Mouse (Mus musculus): ENCODE results near the gene Adcy9. TPM values are rescaled to one million over a fixed set of nuclear protein-coding genes. Genes with fewer than 3 reads are reported as not detected.

Gene Adcy9
- 10 to 100 TPM in 1 of 2 experiments, 1 to 10 TPM in 1; 8.5 to 10.8 TPM for total RNA-seq (2023)

DNA sequence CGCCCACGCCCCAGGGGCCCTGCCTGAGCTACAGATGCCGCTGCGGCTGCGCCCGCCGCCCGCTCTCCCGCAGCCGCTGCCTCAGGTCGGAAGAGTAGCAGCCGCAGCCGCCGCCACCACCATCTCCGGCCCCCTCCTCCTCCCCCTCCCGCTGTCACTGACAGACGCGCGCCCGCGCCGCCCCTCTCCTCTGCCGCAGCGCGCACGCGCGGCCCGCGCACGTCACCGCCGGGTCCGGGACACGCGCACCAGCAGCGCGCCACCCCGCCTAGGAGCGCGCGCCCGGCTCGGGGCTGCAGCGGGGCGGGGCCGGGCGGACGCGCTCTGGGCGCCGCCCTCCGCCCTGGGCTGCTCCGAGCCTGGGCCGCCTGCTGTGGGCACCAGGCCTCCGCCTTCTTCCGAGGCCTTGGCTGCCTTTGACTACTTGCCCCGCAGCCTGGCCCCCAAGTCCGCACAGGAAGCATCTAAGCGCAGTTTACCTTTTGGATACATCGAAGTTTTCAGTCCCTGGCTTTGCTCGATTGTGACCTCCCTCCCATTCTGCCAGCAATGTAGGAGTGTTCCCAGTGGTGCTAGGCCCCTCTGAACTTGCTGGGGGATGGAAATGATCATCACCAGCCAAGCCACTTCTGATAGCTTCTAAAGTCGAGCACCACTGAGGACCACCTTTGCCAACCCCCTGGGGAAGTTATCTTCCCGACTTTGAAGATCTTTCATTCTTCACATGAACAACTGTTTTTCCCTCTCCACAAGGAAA lies at the start of gene Adcy9:
Adcy9 (minus strand) TSS at position 201 of the 757 bp plus-strand sequence.

Other genes starting within 250 kb of the Adcy9 start
- gene Crebbp, start 206.5 kb downstream of the Adcy9 start, total RNA-seq (2023) = 10 to 100 TPM; 73.9 to 82.0 TPM
- gene Srl, start 121.3 kb upstream of the Adcy9 start, total RNA-seq (2023) = 1 to 10 TPM; 1.2 to 3.2 TPM
- gene Tfap4, start 139.4 kb upstream of the Adcy9 start, total RNA-seq (2023) = 10 to 100 TPM in 1 of 2 experiments, 1 to 10 TPM in 1; 8.1 to 10.4 TPM
- gene Glis2, start 174.2 kb upstream of the Adcy9 start, total RNA-seq (2023) = under 1 TPM; 0.62 to 0.79 TPM
- 10 to 100 TPM; 38.5 to 42.4 TPM for gene Pam16, start 204.5 kb upstream of the Adcy9 start, total RNA-seq (2023)
- gene Vasn, start 219.4 kb upstream of the Adcy9 start, total RNA-seq (2023) = under 1 TPM; 0.42 TPM
- gene Dnaja3, start 219.5 kb upstream of the Adcy9 start, total RNA-seq (2023) = 10 to 100 TPM; 12.2 to 14.4 TPM